Mouse (Mus musculus) CH12.LX (cell line): ENCODE measurements around the gene Sept10.

Experiments used
- BHLHE40 ChIP-seq: IDR thresholded peaks from 2 replicates; pipeline ENCODE4 v1.6.1; 2011; ENCODE audit warnings: mild to moderate bottlenecking, low read depth, low read length, improper control_type of control experiment
- CTCF ChIP-seq, 2 experiments: IDR thresholded peaks in 1 of 2; conservative IDR thresholded peaks in 1 of 2; 2 replicates each; pipeline ENCODE4 v1.5.1; 2011 to 2012; ENCODE audit warnings: low read depth in 2 of 2, low read length in 2 of 2, improper control_type of control experiment in 1 of 2, inconsistent platforms in 1 of 2, mild to moderate bottlenecking in 1 of 2, moderate library complexity in 1 of 2
- EP300 ChIP-seq: IDR thresholded peaks from 2 replicates; pipeline ENCODE4 v1.6.1; 2011; ENCODE audit warnings: low read length, improper control_type of control experiment
- JUN ChIP-seq: IDR thresholded peaks from 2 replicates; pipeline ENCODE4 v1.6.1; 2011; ENCODE audit warnings: low read depth, mild to moderate bottlenecking, low read length, improper control_type of control experiment, moderate library complexity; ENCODE audit not compliant: insufficient read depth
- JUND ChIP-seq: conservative IDR thresholded peaks from 2 replicates; pipeline ENCODE4 v1.6.1; 2011; ENCODE audit warnings: low read depth, low read length, improper control_type of control experiment
- MAX ChIP-seq: IDR thresholded peaks from 2 replicates; pipeline ENCODE4 v1.6.1; 2011; ENCODE audit warnings: low read length, improper control_type of control experiment
- MXI1 ChIP-seq: IDR thresholded peaks from 2 replicates; pipeline ENCODE4 v1.6.1; 2011; ENCODE audit warnings: mild to moderate bottlenecking, low read depth, low read length, improper control_type of control experiment
- POLR2A ChIP-seq: IDR thresholded peaks from 2 replicates; pipeline ENCODE4 v1.6.1; 2011; ENCODE audit warnings: low read depth, mild to moderate bottlenecking, improper control_type of control experiment, low read length
- TCF12 ChIP-seq: IDR thresholded peaks from 2 replicates; pipeline ENCODE4 v1.6.1; 2014; ENCODE audit warnings: low read depth, mild to moderate bottlenecking, inconsistent platforms, low read length, improper control_type of control experiment
- UBTF ChIP-seq: IDR thresholded peaks from 2 replicates; pipeline ENCODE4 v1.6.1; 2012; ENCODE audit warnings: low read depth, mild to moderate bottlenecking, inconsistent platforms, low read length, improper control_type of control experiment, moderate library complexity
- USF1 ChIP-seq: IDR thresholded peaks from 2 replicates; pipeline ENCODE4 v1.6.1; 2014; ENCODE audit warnings: low read depth, mild to moderate bottlenecking, inconsistent platforms, low read length, improper control_type of control experiment
- ZC3H11A ChIP-seq: IDR thresholded peaks from 2 replicates; pipeline ENCODE4 v1.6.1; 2012; ENCODE audit warnings: low read depth, mild to moderate bottlenecking, inconsistent platforms, low read length, improper control_type of control experiment
- ZNF384 ChIP-seq: IDR thresholded peaks from 2 replicates; pipeline ENCODE4 v1.6.1; 2012; ENCODE audit warnings: low read depth, low read length, improper control_type of control experiment, inconsistent platforms

- TF ChIP-seq ZNF384 (no peak), POLR2A (no peak), CTCF (conservative IDR thresholded peaks at IDR 0.05 in 1 of 2, IDR thresholded peaks at IDR 0.05 in 1 of 2; ENCODE audit: low read depth in 2 of 2, low read length in 2 of 2) (no peak), MAX (no peak), USF1 (no peak), TCF12 (no peak), UBTF (no peak), JUN (no peak), JUND (no peak), BHLHE40 (no peak), ZC3H11A (no peak), EP300 (no peak), MXI1 (no peak)
Observed at GRCm38 (mm10) chr10:59252396-59252795, 30.7 kb upstream of the Sept10 start.
